In genomic region chr3:51694576-51694975, GRCm38 (mm10) we compare ENCODE assay signal across 34 mouse cellular contexts. TPM values are rescaled to one million over a fixed set of nuclear protein-coding genes. Genes with fewer than 3 reads are reported as not detected.
"Had no signal": no experiment of that assay in that cellular context is flagged by ENCODE, and none has a peak within 500 bp of the region (broad histone marks: within the 10 kb centered on the region; RNA-seq: fewer than 3 reads in every experiment).

No protein-coding gene starts in this region.

- H3K4me3 ChIP-seq: limb, embryonic 10.5 days; limb, embryonic 12.5 days; limb, embryonic 13.5 days; limb, embryonic 15.5 days; liver, embryonic 12.5 days; liver, embryonic 13.5 days; liver, embryonic 15.5 days; lung, embryonic 15.5 days; megakaryocyte, embryonic 14.5 days; midbrain, embryonic 10.5 days; midbrain, embryonic 12.5 days; midbrain, embryonic 13.5 days; midbrain, embryonic 15.5 days; myocyte had no signal

- H3K36me3 ChIP-seq: liver, embryonic 15.5 days had no signal

- H3K4me2 ChIP-seq: limb, embryonic 12.5 days; limb, embryonic 13.5 days; limb, embryonic 15.5 days; liver, embryonic 11.5 days; liver, embryonic 12.5 days; liver, embryonic 13.5 days; liver, embryonic 15.5 days; lung, embryonic 14.5 days; lung, embryonic 15.5 days; midbrain, embryonic 11.5 days; midbrain, embryonic 12.5 days; midbrain, embryonic 13.5 days; midbrain, embryonic 15.5 days had no signal

- DNase-seq: left cerebral cortex, postnatal 4 days; liver; liver, embryonic 13.5 days; liver, postnatal 0 days; lung, adult 18-20 months; lung, adult 2 months; lung, embryonic 14.5 days; lung, postnatal 10 days; lung, postnatal 14 days; lung, postnatal 36 days; lung, postnatal 4 days; midbrain, embryonic 14.5 days had no signal

- ATAC-seq: liver, embryonic 12.5 days; liver, postnatal 0 days; lung, postnatal 0 days; midbrain, embryonic 13.5 days; midbrain, embryonic 15.5 days; midbrain, embryonic 16.5 days had no signal

- H3K9me3 ChIP-seq: limb, embryonic 10.5 days; limb, embryonic 13.5 days; limb, embryonic 15.5 days; liver, embryonic 12.5 days; liver, embryonic 13.5 days; liver, embryonic 15.5 days; lung, embryonic 15.5 days; midbrain, embryonic 10.5 days; midbrain, embryonic 12.5 days; midbrain, embryonic 13.5 days; midbrain, embryonic 15.5 days had no signal

- H3K4me1 ChIP-seq: limb, embryonic 15.5 days; liver, embryonic 15.5 days; lung, embryonic 15.5 days; midbrain, embryonic 10.5 days; midbrain, embryonic 13.5 days; midbrain, embryonic 15.5 days had no signal

- H3K27ac ChIP-seq: limb, embryonic 10.5 days; limb, embryonic 12.5 days; limb, embryonic 13.5 days; limb, embryonic 15.5 days; liver, embryonic 12.5 days; liver, embryonic 13.5 days; liver, embryonic 14.5 days; liver, embryonic 15.5 days; lung, embryonic 15.5 days; macrophage; midbrain, embryonic 10.5 days; midbrain, embryonic 12.5 days; midbrain, embryonic 13.5 days; midbrain, embryonic 15.5 days had no signal

- H3K9ac ChIP-seq: limb, embryonic 12.5 days; limb, embryonic 13.5 days; limb, embryonic 15.5 days; liver, embryonic 12.5 days; liver, embryonic 13.5 days; liver, embryonic 14.5 days; liver, embryonic 15.5 days; liver, postnatal 0 days; lung, embryonic 14.5 days; lung, embryonic 15.5 days; midbrain, embryonic 12.5 days; midbrain, embryonic 13.5 days; midbrain, embryonic 15.5 days had no signal

- H3K27me3 ChIP-seq: limb, embryonic 13.5 days; limb, embryonic 15.5 days; liver, embryonic 12.5 days; liver, embryonic 13.5 days; lung, embryonic 15.5 days; megakaryocyte, embryonic 14.5 days; midbrain, embryonic 12.5 days; midbrain, embryonic 13.5 days; midbrain, embryonic 15.5 days had no signal

RNA-seq across cellular contexts. Expression of gene Mgst2, which starts 34.4 kb away (rescaled TPM):
- total RNA-seq: left cerebral cortex, postnatal 25 days; left cerebral cortex, postnatal 36 days; liver, adult 2 months had no signal
- polyA plus RNA-seq: midbrain, embryonic 11.5 days had no signal
